Mouse (Mus musculus): ENCODE data around the gene Mad1l1. TPM values are rescaled to one million over a fixed set of nuclear protein-coding genes. Genes with fewer than 3 reads are reported as not detected.
A peak's percentile ranks its signal among the peaks of the same experiment; 100 is the strongest.

The Mad1l1 gene
- polyA plus RNA-seq, 1 experiment from 2014 or later: 29.8 TPM

DNA sequence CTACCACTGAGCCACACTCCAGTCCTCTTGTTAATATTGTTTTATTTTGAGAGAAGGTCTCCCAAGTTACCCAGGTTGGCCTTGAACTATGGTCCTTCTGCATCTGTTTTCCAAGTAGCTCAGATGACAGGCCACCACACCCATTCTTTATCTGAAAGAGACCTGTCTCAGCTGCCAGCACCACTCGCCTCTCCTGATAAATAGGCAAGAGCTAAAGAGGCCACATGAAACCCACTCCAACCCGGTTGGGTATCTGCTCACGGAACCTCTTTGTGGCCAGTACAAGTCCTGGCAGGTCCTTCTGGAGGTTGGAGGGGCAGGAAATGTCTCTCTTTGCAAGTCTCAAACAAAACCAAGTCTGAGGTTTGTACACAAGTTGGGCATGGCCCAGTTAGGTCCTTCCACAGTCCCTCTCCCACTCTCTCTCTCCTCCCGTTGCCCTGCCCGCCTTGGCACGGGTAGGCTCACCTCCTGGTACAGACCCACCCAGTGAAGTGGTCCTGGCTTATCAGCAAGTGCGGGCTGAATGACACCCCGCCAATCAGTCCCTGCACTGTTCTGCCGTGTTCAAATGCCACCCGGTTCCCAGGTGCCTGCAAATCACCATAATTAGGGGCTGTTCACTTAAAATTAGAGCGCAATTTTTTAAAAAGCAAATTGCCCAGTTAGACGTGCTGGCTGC is 308.9 kb downstream of the Mad1l1 start:
- H3K4me2 ChIP-seq (ENCODE audit: low read length): no peak overlapping the region
- H3K27me3 ChIP-seq (ENCODE audit: control insufficient read depth, insufficient read depth, low read length): peaks cover 20% of the 10 kb centered on the region
- no peak overlapping the region for H3K9ac ChIP-seq (replicated peaks; ENCODE audit: low read length)
- no peak for ATAC-seq (ENCODE audit: low FRiP score, low TSS enrichment)
- 94% methylated on average over 12 of the region's 12 CpGs for WGBS
- H3K4me1 ChIP-seq (ENCODE audit: control insufficient read depth, insufficient read depth, low read length): peaks cover 10% of the 10 kb centered on the region
- no peak overlapping the region for H3K27ac ChIP-seq (replicated peaks; ENCODE audit: low read depth, low read length)
- no peaks in the 10 kb centered on the region for H3K9me3 ChIP-seq (ENCODE audit: control insufficient read depth, low read length)
- no peak overlapping the region for H3K4me3 ChIP-seq (replicated peaks; ENCODE audit: low read depth, low read length)
- no peak for DNase-seq
- no peaks in the 10 kb centered on the region for H3K36me3 ChIP-seq (ENCODE audit: control insufficient read depth, insufficient read depth, low read length)

DNA sequence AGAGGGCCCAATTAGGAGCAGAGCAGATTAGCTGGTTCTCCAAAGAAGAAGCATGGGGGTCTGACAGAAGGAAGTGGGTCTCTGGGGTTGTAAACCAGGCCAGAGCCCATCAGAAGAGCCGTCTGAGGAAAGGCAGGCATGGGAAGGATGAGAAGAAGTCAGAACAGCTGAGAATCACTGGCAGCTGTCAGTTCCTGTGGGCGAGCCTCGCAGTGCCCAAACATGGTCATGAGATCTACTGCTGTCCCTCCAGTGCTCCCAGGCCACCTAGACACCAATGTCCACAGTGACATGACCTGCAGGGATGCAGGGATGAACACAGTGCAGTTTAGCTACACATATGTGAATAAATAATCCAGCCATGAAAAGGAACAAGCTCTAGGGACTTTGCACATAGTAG is 310.9 kb downstream of the Mad1l1 start:
- Histone ChIP-seq H3K4me3 (replicated peaks; ENCODE audit: low read depth, low read length) (no peak overlapping the region), H3K27ac (replicated peaks; ENCODE audit: low read depth, low read length) (no peak overlapping the region), H3K4me1 (ENCODE audit: control insufficient read depth, insufficient read depth, low read length) (peaks cover 10% of the 10 kb centered on the region), H3K27me3 (ENCODE audit: control insufficient read depth, insufficient read depth, low read length) (peaks cover 23% of the 10 kb centered on the region), H3K36me3 (ENCODE audit: control insufficient read depth, insufficient read depth, low read length) (no peaks in the 10 kb centered on the region), H3K9me3 (ENCODE audit: control insufficient read depth, low read length) (no peaks in the 10 kb centered on the region), H3K9ac (replicated peaks; ENCODE audit: low read length) (no peak overlapping the region), H3K4me2 (ENCODE audit: low read length) (no peak overlapping the region)
- DNase-seq (no peak), ATAC-seq (ENCODE audit: low FRiP score, low TSS enrichment) (no peak)
- WGBS: 90% methylated on average over 3 of the region's 3 CpGs

DNA sequence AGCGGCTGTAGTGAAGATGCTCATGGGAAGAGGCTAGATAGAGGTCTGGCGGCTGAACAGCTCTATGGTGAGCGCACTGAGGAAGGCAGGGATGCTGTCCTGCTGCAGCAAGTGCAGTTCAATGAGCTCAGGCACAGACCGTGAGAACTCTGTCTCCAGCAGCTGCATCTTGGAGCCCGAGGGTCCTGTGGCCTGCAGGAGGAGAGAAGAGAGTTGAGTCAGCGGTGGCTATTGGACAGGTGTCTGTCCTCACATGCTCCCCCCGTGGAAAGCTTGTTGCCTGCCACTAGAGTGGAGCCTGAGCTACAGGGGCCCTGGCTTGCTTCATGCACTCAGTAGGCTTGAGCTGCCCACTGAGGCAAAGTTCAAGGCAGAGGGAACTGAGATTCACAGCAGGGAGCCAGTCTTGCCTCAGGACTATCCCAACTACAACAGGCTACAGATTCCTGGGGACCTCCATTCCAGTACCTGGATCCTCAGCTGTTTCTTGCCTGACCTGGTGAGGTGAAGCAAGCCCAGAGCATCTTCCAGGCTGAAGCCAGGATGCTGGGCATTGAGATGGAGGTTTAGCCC is 312.2 kb downstream of the Mad1l1 start:
- WGBS: 73% methylated on average over 7 of the region's 7 CpGs
- Histone ChIP-seq H3K27ac (replicated peaks; ENCODE audit: low read depth, low read length) (no peak overlapping the region), H3K4me1 (ENCODE audit: control insufficient read depth, insufficient read depth, low read length) (peaks cover 10% of the 10 kb centered on the region), H3K27me3 (ENCODE audit: control insufficient read depth, insufficient read depth, low read length) (peaks cover 23% of the 10 kb centered on the region), H3K9ac (replicated peaks; ENCODE audit: low read length) (no peak overlapping the region), H3K36me3 (ENCODE audit: control insufficient read depth, insufficient read depth, low read length) (no peaks in the 10 kb centered on the region), H3K4me3 (replicated peaks; ENCODE audit: low read depth, low read length) (no peak overlapping the region), H3K4me2 (ENCODE audit: low read length) (no peak overlapping the region), H3K9me3 (ENCODE audit: control insufficient read depth, low read length) (no peaks in the 10 kb centered on the region)
- DNase-seq (no peak), ATAC-seq (ENCODE audit: low FRiP score, low TSS enrichment) (no peak)

DNA sequence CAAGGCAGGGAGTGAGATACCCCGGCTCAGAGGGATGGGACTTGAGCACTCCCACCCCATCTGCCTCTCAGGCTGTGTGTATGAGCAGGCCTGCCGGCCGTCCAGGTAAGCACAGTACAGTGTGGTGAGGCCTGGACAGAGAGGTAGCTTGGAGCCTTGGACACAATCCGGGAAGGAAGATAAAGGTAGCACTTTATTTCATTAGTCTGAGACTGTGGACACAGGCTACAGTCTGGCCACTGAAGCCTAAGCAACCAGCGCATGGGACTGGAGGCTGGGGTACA is 312.9 kb downstream of the Mad1l1 start:
- Histone ChIP-seq H3K4me2 (ENCODE audit: low read length) (no peak overlapping the region), H3K9ac (replicated peaks; ENCODE audit: low read length) (no peak overlapping the region), H3K4me1 (ENCODE audit: control insufficient read depth, insufficient read depth, low read length) (peaks cover 10% of the 10 kb centered on the region), H3K27me3 (ENCODE audit: control insufficient read depth, insufficient read depth, low read length) (peaks cover 26% of the 10 kb centered on the region), H3K36me3 (ENCODE audit: control insufficient read depth, insufficient read depth, low read length) (no peaks in the 10 kb centered on the region), H3K9me3 (ENCODE audit: control insufficient read depth, low read length) (no peaks in the 10 kb centered on the region), H3K27ac (replicated peaks; ENCODE audit: low read depth, low read length) (no peak overlapping the region), H3K4me3 (replicated peaks; ENCODE audit: low read depth, low read length) (no peak overlapping the region)
- no peak for DNase-seq
- ATAC-seq (ENCODE audit: low FRiP score, low TSS enrichment): peak; percentile 8; the same call in 1 of the 2 replicates
- WGBS: 40% methylated on average over 5 of the region's 5 CpGs

DNA sequence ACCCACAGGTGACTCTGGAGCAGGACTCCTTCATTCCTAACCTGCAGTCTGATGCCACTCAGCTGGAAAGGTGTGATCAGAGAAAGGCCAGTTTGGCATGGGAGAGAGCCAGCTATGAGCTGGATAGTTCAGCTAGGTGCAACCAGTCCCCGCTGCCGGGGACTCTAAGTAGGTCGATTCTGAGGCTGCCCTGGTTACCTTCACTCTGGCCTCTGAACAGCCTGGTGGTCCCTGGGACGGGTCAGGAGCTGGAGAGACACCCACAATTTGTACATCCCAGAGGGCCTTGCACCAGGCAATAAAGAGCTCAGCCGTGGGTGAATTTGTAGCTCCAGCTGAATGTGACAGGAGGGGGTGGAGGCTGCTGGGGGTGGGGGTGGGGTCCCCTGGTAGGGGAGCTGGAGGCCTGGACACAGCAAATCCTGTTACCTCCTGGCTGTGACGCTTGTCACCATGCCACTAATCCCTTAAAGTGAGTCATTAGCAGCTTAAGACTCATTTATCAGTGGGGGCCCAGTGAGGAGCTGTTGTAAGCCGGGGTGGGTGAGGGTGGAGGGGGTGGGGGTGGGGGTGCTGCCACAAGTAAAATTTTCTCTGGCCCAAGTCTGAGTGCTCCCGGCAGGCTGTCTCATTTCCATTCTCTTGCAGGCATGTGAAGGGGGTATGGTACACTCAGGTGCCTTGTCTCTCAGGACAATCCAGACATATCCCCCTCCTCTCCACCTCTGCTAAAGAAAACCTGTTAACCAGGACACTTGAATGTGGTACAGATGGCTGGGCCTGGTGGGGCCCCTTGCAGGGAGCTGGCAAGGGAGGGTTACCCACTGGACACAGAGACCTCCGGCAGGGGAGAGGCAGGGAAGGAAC is 313.5 kb downstream of the Mad1l1 start:
- 15% methylated on average over 9 of the region's 9 CpGs for WGBS
- DNase-seq: peak; percentile 69
- H3K27ac ChIP-seq (replicated peaks; ENCODE audit: low read depth, low read length): no peak overlapping the region
- no peaks in the 10 kb centered on the region for H3K9me3 ChIP-seq (ENCODE audit: control insufficient read depth, low read length)
- H3K4me1 ChIP-seq (ENCODE audit: control insufficient read depth, insufficient read depth, low read length): peaks cover 10% of the 10 kb centered on the region
- no peak overlapping the region for H3K4me2 ChIP-seq (ENCODE audit: low read length)
- no peak overlapping the region for H3K4me3 ChIP-seq (replicated peaks; ENCODE audit: low read depth, low read length)
- peak; percentile 76; the same call in 1 of the 2 replicates for ATAC-seq (ENCODE audit: low FRiP score, low TSS enrichment)
- no peaks in the 10 kb centered on the region for H3K36me3 ChIP-seq (ENCODE audit: control insufficient read depth, insufficient read depth, low read length)
- H3K27me3 ChIP-seq (ENCODE audit: control insufficient read depth, insufficient read depth, low read length): peaks cover 30% of the 10 kb centered on the region
- H3K9ac ChIP-seq (replicated peaks; ENCODE audit: low read length): no peak overlapping the region

DNA sequence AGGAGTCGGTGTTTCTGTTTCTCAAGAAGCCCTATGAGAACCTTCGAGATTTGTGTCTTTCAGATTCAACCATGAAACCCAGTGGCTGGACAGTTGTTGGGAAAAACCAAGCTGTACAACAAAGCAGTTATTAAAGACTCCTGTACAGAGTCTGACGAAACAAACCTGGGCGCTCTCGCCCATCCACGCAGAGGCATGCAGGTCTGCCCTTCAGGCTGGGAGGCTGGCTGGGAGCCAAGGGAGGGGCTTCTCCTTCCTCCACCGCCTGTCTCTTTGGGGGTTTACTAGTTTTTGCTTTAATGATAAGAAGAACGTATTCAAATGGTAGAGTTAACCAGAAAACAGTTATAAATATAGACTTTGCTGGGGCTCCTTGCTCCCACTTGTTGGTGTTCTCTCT is 314.5 kb downstream of the Mad1l1 start:
- no peaks in the 10 kb centered on the region for H3K36me3 ChIP-seq (ENCODE audit: control insufficient read depth, insufficient read depth, low read length)

DNA sequence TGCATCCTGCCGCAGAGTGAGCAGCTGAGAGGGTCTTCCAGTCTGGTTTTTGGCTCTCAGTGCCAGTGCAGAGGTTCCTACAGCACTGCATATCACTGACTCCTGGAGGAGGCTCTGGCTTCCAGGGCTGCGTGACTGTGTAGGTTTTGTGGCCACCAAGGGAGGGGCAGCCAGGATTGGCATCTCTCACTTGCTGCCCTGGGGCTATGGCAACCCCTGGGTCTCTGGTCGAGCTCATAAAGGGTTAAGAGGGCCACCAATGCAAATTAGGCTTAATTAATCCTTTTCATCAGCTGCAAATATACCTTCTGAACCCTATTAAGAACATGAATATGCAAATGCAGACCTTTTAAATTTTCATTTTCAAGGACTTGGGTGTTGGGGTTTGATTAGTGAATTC is 318.8 kb downstream of the Mad1l1 start:
- Histone ChIP-seq H3K36me3 (ENCODE audit: control insufficient read depth, insufficient read depth, low read length) (no peaks in the 10 kb centered on the region), H3K9ac (replicated peaks; ENCODE audit: low read length) (no peak overlapping the region), H3K27ac (replicated peaks; ENCODE audit: low read depth, low read length) (no peak overlapping the region)

More for the DNA sequence above, 314.5 kb downstream of the Mad1l1 start:
- H3K27me3 ChIP-seq (ENCODE audit: control insufficient read depth, insufficient read depth, low read length): peaks cover 30% of the 10 kb centered on the region
- no peak overlapping the region for H3K4me2 ChIP-seq (ENCODE audit: low read length)
- H3K4me1 ChIP-seq (ENCODE audit: control insufficient read depth, insufficient read depth, low read length): peaks cover 10% of the 10 kb centered on the region
- peak; percentile 28 for DNase-seq
- H3K4me3 ChIP-seq (replicated peaks; ENCODE audit: low read depth, low read length): no peak overlapping the region
- ATAC-seq (ENCODE audit: low FRiP score, low TSS enrichment): no peak
- no peak overlapping the region for H3K27ac ChIP-seq (replicated peaks; ENCODE audit: low read depth, low read length)
- 64% methylated on average over 8 of the region's 8 CpGs for WGBS
- H3K9me3 ChIP-seq (ENCODE audit: control insufficient read depth, low read length): no peaks in the 10 kb centered on the region
- H3K9ac ChIP-seq (replicated peaks; ENCODE audit: low read length): no peak overlapping the region

DNA sequence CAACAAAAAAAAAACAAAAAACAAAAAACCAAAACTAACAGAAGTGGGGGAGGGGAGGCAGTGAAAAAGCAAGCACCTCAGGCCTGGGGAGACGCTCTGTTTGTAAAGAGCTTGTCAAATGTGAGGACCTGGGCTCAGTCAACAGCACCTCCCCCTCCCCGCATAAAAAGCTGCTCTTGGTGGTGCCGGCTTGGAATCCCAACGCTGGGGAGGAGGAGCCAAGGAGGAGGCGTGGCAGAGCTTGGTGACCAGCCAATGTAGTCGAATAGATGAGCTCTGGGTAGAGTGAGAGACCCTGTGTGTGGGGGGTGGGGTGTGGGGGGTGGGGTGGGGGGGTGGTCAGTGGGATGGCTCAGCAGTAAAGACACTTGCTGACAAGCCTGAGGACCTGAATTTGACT is 322.4 kb downstream of the Mad1l1 start:
- no peak for ATAC-seq (ENCODE audit: low FRiP score, low TSS enrichment)
- H3K4me2 ChIP-seq (ENCODE audit: low read length): no peak overlapping the region
- H3K4me3 ChIP-seq (replicated peaks; ENCODE audit: low read depth, low read length): no peak overlapping the region
- 29% methylated on average over 6 of the region's 6 CpGs for WGBS
- no peaks in the 10 kb centered on the region for H3K4me1 ChIP-seq (ENCODE audit: control insufficient read depth, insufficient read depth, low read length)
- no peak overlapping the region for H3K27ac ChIP-seq (replicated peaks; ENCODE audit: low read depth, low read length)
- H3K27me3 ChIP-seq (ENCODE audit: control insufficient read depth, insufficient read depth, low read length): peaks cover 7% of the 10 kb centered on the region; the same call in 1 of the 2 replicates
- H3K36me3 ChIP-seq (ENCODE audit: control insufficient read depth, insufficient read depth, low read length): no peaks in the 10 kb centered on the region
- no peak for DNase-seq
- H3K9me3 ChIP-seq (ENCODE audit: control insufficient read depth, low read length): no peaks in the 10 kb centered on the region
- H3K9ac ChIP-seq (replicated peaks; ENCODE audit: low read length): no peak overlapping the region

More for the DNA sequence above, 318.8 kb downstream of the Mad1l1 start:
- Histone ChIP-seq H3K4me2 (ENCODE audit: low read length) (no peak overlapping the region), H3K27me3 (ENCODE audit: control insufficient read depth, insufficient read depth, low read length) (peaks cover 10% of the 10 kb centered on the region), H3K9me3 (ENCODE audit: control insufficient read depth, low read length) (no peaks in the 10 kb centered on the region), H3K4me1 (ENCODE audit: control insufficient read depth, insufficient read depth, low read length) (peaks cover under 1% of the 10 kb centered on the region; the same call in 1 of the 2 replicates), H3K4me3 (replicated peaks; ENCODE audit: low read depth, low read length) (no peak overlapping the region)
- ATAC-seq (ENCODE audit: low FRiP score, low TSS enrichment) (no peak), DNase-seq (peak; percentile 32)
- WGBS: 50% methylated on average over 3 of the region's 3 CpGs

All from midbrain, embryonic 14.5 days (tissue).